Mouse (Mus musculus) adrenal gland, adult 2 months (tissue): ENCODE results near the gene Afm. TPM values are rescaled to one million over a fixed set of nuclear protein-coding genes. Genes with fewer than 3 reads are reported as not detected.
A peak's percentile ranks its signal among the peaks of the same experiment; 100 is the strongest.

Experiments used
- DNase-seq: peaks from one replicate; pipeline ENCODE4 v3.0.0; 2021
- polyA plus RNA-seq: library from polyadenylated mRNA; depleted of rRNA; stranded (reverse); fragments of >200 nt; gene quantifications from 2 replicates; pipeline ENCODE4 v1.2.3, GENCODE M21; 2012
- total RNA-seq, 2 experiments: library from RNA; stranded (reverse); gene quantifications; 2 replicates each; pipeline ENCODE4 v1.2.3; 2021

The Afm gene
- total and polyA plus RNA-seq, 3 experiments: 1.1 TPM; not detected in 2

- no peak for DNase-seq
Measured at GRCm38 (mm10) chr5:90556052-90556451, 37.3 kb downstream of the Afm start.

- no peak for DNase-seq
Measured at GRCm38 (mm10) chr5:90560743-90561142, 42.0 kb downstream of the Afm start, which contains the start of gene 5830473C10Rik. TSS of gene 5830473C10Rik (plus strand) at chr5:90561107.

- no peak for DNase-seq
Measured at GRCm38 (mm10) chr5:90561721-90562275, 43.1 kb downstream of the Afm start.

GRCm38 (mm10) chr5:90562880-90563279, 44.1 kb downstream of the Afm start:
- no peak for DNase-seq

- no peak for DNase-seq
Measured at GRCm38 (mm10) chr5:90564161-90564560, 45.4 kb downstream of the Afm start.

- no peak for DNase-seq
Measured at GRCm38 (mm10) chr5:90565205-90565604, 46.5 kb downstream of the Afm start.

- no peak for DNase-seq
Measured at GRCm38 (mm10) chr5:90567788-90568187, 49.1 kb downstream of the Afm start.

GRCm38 (mm10) chr5:90568338-90568737, 49.6 kb downstream of the Afm start:
- no peak for DNase-seq

GRCm38 (mm10) chr5:90571216-90571615, 52.5 kb downstream of the Afm start:
- no peak for DNase-seq

- DNase-seq: no peak
Measured at GRCm38 (mm10) chr5:90577751-90578150, 59.0 kb downstream of the Afm start.

- DNase-seq: no peak
Measured at GRCm38 (mm10) chr5:90579556-90579955, 60.8 kb downstream of the Afm start.

GRCm38 (mm10) chr5:90582179-90582578, 63.4 kb downstream of the Afm start:
- no peak for DNase-seq

GRCm38 (mm10) chr5:90584799-90585198, 66.1 kb downstream of the Afm start:
- DNase-seq: no peak

- DNase-seq: no peak
Measured at GRCm38 (mm10) chr5:90586511-90586910, 67.8 kb downstream of the Afm start.

GRCm38 (mm10) chr5:90588104-90588503, 69.4 kb downstream of the Afm start:
- DNase-seq: no peak

GRCm38 (mm10) chr5:90588708-90589595, 70.2 kb downstream of the Afm start:
- DNase-seq: peak; percentile 67

GRCm38 (mm10) chr5:90590676-90591075, 71.9 kb downstream of the Afm start:
- DNase-seq: no peak

GRCm38 (mm10) chr5:90591936-90592335, 73.2 kb downstream of the Afm start:
- no peak for DNase-seq

- DNase-seq: no peak
Measured at GRCm38 (mm10) chr5:90594945-90595344, 76.2 kb downstream of the Afm start.

GRCm38 (mm10) chr5:90596155-90596554, 77.4 kb downstream of the Afm start:
- no peak for DNase-seq

- no peak for DNase-seq
Measured at GRCm38 (mm10) chr5:90601469-90601868, 82.7 kb downstream of the Afm start.
